Mouse (Mus musculus): ENCODE data around the gene Sgcd.

- no peak for TF ChIP-seq CHD2 (IDR thresholded peaks at IDR 0.05; ENCODE audit: low read depth, low read length)
- TF ChIP-seq MAFK (IDR thresholded peaks at IDR 0.05; ENCODE audit: insufficient read depth, low read depth, low read length) = no peak
- TF ChIP-seq HCFC1 (IDR thresholded peaks at IDR 0.05; ENCODE audit: borderline replicate concordance, insufficient read depth, low read length) = no peak
- no peak for TF ChIP-seq ZNF384 (IDR thresholded peaks at IDR 0.05; ENCODE audit: low read depth, low read length)
- no peak for TF ChIP-seq ZC3H11A (IDR thresholded peaks at IDR 0.05; ENCODE audit: borderline replicate concordance, low read depth, low read length)
Measured at GRCm38 (mm10) chr11:47810307-47810706, 178.5 kb downstream of the Sgcd start.
